Mouse (Mus musculus) urinary bladder, adult 2 months (tissue): ENCODE data around the gene Trabd2b. TPM values are rescaled to one million over a fixed set of nuclear protein-coding genes. Genes with fewer than 3 reads are reported as not detected.

Source experiments
- DNase-seq: peaks from one replicate; pipeline ENCODE4 v3.0.0; 2022; ENCODE audit warnings: low spot score
- polyA plus RNA-seq: library from polyadenylated mRNA; depleted of rRNA; stranded (reverse); fragments of >200 nt; gene quantifications from 2 replicates; pipeline ENCODE4 v1.2.3, GENCODE M21; 2012

Gene Trabd2b
- polyA plus RNA-seq, 1 experiment: 6.1 TPM

- no peak for DNase-seq
These were observed 85.6 kb downstream of the Trabd2b start for GRCm38 (mm10) chr4:114492157-114492556.

- DNase-seq: no peak
These were observed 87.5 kb downstream of the Trabd2b start for GRCm38 (mm10) chr4:114494035-114494434.

- DNase-seq: no peak
These were observed 89.3 kb downstream of the Trabd2b start for GRCm38 (mm10) chr4:114495688-114496426.

GRCm38 (mm10) chr4:114499650-114500049, 93.1 kb downstream of the Trabd2b start:
- no peak for DNase-seq

GRCm38 (mm10) chr4:114500317-114500716, 93.8 kb downstream of the Trabd2b start:
- no peak for DNase-seq

- no peak for DNase-seq
These were observed 94.5 kb downstream of the Trabd2b start for GRCm38 (mm10) chr4:114501048-114501447.

- DNase-seq: no peak
These were observed 95.1 kb downstream of the Trabd2b start for GRCm38 (mm10) chr4:114501611-114502010.

- no peak for DNase-seq
These were observed 97.9 kb downstream of the Trabd2b start for GRCm38 (mm10) chr4:114504227-114505041.

GRCm38 (mm10) chr4:114509601-114510000, 103.1 kb downstream of the Trabd2b start:
- no peak for DNase-seq

GRCm38 (mm10) chr4:114511649-114512048, 105.1 kb downstream of the Trabd2b start:
- DNase-seq: no peak

GRCm38 (mm10) chr4:114513149-114513548, 106.6 kb downstream of the Trabd2b start:
- no peak for DNase-seq

GRCm38 (mm10) chr4:114515330-114515771, 108.8 kb downstream of the Trabd2b start:
- DNase-seq: no peak

GRCm38 (mm10) chr4:114516651-114517050, 110.1 kb downstream of the Trabd2b start:
- no peak for DNase-seq

- DNase-seq: no peak
These were observed 111.5 kb downstream of the Trabd2b start for GRCm38 (mm10) chr4:114518061-114518460.

GRCm38 (mm10) chr4:114518571-114518970, 112.0 kb downstream of the Trabd2b start:
- no peak for DNase-seq

GRCm38 (mm10) chr4:114519321-114519720, 112.8 kb downstream of the Trabd2b start:
- DNase-seq: no peak

- DNase-seq: no peak
These were observed 113.4 kb downstream of the Trabd2b start for GRCm38 (mm10) chr4:114519966-114520365.

- DNase-seq: no peak
These were observed 117.0 kb downstream of the Trabd2b start for GRCm38 (mm10) chr4:114523335-114524188.

GRCm38 (mm10) chr4:114531591-114531990, 125.1 kb downstream of the Trabd2b start:
- no peak for DNase-seq

- no peak for DNase-seq
These were observed 127.6 kb downstream of the Trabd2b start for GRCm38 (mm10) chr4:114533894-114534754.
